Mouse (Mus musculus): ENCODE results near the gene Ubr4.

Ubr4 gene

DNA sequence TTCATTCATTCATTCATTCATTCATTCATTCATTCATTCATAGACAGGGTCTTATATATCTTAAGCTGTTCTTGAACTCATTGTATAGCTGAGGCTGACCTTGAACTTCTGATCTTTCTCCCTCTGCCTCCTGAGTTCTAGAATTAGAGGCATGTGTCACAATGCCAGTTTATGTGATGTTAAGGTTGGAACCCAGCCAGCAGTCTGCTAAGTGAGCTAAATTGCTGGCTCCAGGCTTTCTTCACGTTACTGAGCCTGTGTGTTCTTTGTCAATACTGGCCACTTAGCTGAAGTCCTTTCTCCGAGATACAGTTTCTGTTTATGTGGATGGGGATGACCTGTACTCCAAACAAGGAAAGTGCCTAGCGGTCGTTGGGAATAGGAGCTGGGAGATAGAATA is 78.5 kb downstream of the Ubr4 start:
- in situ Hi-C loops (cut with MseI, MboI) = no loop called here

DNA sequence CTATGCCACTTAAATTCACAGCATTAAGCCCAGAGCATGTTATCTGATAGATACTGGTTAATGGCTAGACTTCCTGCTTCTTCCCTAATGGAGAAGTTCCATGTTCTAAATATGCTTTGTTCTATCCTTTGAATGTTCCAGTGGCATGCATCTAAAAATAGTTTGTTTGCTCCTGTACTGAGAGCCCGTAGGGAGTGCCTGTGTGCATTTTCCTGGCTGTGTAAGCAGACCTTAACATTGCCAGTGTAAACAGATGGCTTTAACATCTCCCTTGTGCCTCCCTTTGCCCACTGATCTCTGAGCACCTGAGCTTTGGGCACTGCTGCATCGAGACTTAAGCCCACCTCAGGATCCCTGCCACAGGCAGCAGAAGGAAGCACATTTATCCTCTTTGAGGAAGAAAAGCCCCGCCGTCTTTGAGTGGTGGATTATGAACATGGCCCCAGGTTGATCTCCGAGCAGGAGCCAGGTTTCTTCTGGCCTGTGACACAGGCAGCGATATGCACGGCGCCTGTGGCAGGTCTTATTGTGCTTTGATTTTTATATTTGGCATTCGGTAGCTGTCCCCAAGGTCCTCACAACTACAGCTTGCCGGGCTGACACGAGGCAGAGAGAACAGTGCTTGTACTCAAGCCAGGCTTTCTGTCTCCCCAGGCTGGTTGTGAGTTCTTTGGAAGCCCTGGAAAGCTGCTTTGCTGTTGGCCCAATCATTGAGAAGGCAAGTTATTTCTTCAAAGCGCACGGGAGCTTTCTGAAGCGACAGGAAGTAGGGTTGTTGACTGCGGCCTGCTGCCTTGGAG is 80.8 kb downstream of the Ubr4 start:
- in situ Hi-C loops (cut with MseI, MboI) = no loop called here

- in situ Hi-C loops (cut with MseI, MboI) = no loop called here
These were observed 88.8 kb downstream of the Ubr4 start for GRCm38 (mm10) chr4:139441244-139441643.

DNA sequence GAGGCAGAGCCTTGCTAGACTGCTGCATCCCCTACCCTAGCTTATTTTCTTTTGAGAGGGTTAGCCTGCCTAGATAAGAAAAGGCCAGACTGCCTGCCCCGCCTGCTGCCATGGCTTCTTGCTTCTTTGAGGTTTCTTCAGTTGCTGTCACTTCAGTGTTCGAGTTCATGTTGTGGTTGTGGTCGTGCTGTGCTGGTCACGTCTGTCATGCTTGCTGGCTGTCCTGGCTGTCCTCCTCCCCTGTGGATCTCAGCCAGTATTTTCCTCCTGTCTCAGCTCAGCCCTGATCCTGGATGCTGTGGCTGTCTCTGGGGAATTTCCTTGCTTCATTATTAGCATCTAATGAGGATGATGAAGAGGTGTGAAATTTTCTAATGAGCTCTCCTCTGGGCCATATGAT is 89.4 kb downstream of the Ubr4 start:
- in situ Hi-C loops (cut with MseI, MboI) = no loop called here

DNA sequence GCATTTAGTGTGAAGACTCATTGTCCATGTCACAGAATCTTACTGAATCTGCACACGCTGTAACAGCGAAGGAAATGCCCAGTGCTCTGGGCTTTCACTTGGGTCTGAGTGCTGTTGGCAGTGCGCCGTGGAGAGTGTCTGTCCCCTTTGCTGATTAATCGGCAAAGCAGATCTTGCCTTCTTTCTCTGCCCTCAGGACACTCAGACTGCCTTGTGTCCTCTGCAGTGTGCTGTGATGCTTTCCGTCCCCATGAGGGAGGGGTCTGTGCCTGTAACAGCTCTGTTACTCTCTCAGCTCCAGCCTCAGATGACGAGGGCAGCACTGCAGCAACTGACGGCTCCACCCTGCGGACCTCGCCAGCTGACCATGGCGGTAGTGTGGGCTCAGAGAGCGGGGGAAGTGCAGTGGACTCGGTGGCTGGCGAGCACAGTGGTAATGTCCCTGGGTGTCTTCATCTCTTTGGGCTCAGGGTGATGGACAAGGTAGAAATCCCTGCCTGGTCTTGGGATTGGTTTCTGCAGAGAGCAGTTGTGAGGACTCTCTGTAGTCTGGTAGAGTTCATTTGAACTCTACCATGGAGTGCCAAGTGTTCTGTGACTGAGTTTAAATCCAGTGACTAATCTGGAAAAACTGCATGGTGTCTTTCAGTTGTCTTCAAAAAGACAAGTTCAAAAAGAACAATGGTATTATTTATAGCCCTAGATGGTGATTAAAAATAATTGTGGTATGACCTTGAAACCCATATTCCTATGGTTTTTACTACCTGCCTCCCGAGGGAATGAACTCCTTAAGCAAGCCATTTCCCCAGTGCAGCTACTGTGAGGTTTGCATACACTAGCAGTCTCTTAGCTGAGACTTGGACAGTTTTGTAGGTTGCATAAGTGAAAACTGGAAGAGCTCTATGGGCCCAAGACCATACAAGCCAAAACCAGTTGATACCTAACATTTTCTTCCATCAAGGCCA is 90.3 kb downstream of the Ubr4 start:
- in situ Hi-C loops (cut with MseI, MboI) = no loop called here

- in situ Hi-C loops (cut with MseI, MboI) = no loop called here
These were observed 91.9 kb downstream of the Ubr4 start for GRCm38 (mm10) chr4:139444315-139444714.

- in situ Hi-C loops (cut with MseI, MboI) = no loop called here
These were observed 93.8 kb downstream of the Ubr4 start for GRCm38 (mm10) chr4:139446176-139446575.

- in situ Hi-C loops (cut with MseI, MboI) = no loop called here
These were observed 94.6 kb downstream of the Ubr4 start for GRCm38 (mm10) chr4:139446731-139447675.

DNA sequence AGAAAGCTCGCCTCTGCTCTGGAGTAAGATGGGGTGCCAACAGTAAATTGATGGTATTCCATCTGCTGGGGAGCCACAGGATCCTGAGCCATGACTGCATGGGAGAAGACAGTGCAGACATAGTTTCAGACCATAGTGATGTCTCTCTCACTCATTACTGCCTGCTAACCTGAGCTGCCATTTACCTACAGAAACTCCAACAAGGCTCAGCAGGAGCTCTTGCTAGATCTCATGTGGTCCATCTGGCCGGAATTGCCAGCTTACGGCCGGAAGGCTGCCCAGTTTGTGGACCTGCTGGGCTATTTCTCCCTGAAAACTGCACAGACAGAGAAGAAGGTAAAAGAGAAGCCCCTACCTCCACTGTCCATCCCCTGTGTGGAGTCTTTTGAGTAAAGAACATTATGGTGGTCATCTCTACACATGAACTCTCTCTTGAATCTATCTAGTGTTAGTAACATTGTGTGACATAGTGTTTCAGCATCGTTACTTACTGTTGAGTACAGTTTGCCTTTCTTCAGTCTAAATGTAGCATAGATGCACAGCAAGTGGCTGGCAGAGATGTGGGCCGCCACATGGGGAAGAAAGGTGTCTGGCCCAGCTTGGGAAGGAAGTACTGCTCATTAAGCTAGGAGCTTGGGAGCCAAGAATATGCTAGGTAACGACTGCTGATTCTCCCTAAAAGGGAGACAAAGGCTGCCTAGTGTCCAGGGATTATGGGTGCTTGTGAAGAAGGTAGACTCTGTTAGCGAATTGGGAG is 100.7 kb downstream of the Ubr4 start:
- in situ Hi-C loops (cut with MseI, MboI) = no loop called here

GRCm38 (mm10) chr4:139454339-139454738 is 101.9 kb downstream of the Ubr4 start:
- in situ Hi-C loops (cut with MseI, MboI) = no loop called here

- in situ Hi-C loops (cut with MseI, MboI) = no loop called here
These were observed 107.6 kb downstream of the Ubr4 start for GRCm38 (mm10) chr4:139459970-139460369.

- in situ Hi-C loops (cut with MseI, MboI) = no loop called here
These were observed 111.8 kb downstream of the Ubr4 start for GRCm38 (mm10) chr4:139464163-139464562.

- in situ Hi-C loops (cut with MseI, MboI) = no loop called here
These were observed 114.1 kb downstream of the Ubr4 start for GRCm38 (mm10) chr4:139466541-139466940.

DNA sequence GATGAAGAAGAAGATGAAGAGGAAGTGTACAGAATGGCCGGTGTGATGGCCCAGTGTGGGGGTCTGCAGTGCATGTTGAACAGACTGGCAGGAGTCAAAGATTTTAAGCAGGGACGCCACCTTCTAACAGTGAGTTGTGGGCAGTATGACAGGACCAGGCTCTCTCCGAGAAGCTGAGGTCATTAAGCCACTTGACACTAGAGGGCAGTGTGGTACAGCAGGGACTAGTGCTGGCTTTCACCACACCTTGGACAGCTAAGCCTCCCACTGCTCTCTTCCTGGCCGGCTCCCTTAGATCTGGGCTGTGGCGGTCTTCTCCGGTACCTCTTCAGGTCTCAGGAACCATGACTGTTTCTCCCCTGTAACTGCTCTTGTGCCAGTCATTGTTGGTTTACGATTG is 117.8 kb downstream of the Ubr4 start:
- in situ Hi-C loops (cut with MseI, MboI) = no loop called here

- in situ Hi-C loops (cut with MseI, MboI) = no loop called here
These were observed 124.5 kb downstream of the Ubr4 start for GRCm38 (mm10) chr4:139476663-139477625.

DNA sequence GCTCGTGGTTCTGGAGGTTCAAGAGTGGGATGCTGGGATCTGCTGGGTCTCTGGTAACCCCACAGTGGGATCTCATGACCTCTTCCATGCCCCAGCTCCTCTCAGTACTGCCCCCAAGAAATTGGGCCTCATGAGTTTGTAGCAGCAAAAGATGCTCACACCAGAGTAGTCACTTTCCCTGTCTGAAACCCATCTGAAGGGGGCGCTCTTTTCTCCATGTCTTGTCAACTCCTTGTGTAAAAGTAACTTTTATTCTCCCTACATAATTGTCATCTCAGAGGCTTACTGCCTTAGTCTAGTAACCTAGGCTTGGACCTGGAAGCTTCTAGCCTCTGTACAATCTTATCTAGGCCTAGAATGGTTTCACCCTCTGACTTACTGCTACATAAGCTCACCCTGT is 125.6 kb downstream of the Ubr4 start:
- in situ Hi-C loops (cut with MseI, MboI) = no loop called here

GRCm38 (mm10) chr4:139479176-139479575 is 126.8 kb downstream of the Ubr4 start:
- in situ Hi-C loops (cut with MseI, MboI) = no loop called here

GRCm38 (mm10) chr4:139481400-139481799 is 129.0 kb downstream of the Ubr4 start:
- in situ Hi-C loops (cut with MseI, MboI) = no loop called here

- in situ Hi-C loops (cut with MseI, MboI) = no loop called here
These were observed 131.2 kb downstream of the Ubr4 start for GRCm38 (mm10) chr4:139483461-139484105.

All from mouse trophoblast stem cell (cell line).